Mouse (Mus musculus) bone marrow macrophage, adult 2 months (primary cell): ENCODE results near the gene Nfkbid. TPM values are rescaled to one million over a fixed set of nuclear protein-coding genes. Genes with fewer than 3 reads are reported as not detected.

ENCODE experiments used
- H3K27ac ChIP-seq: 2 replicates; pipeline ENCODE4 v1.5.1; 2012; ENCODE audit warnings: low read depth, low read length; ENCODE audit not compliant: insufficient read depth
- H3K4me1 ChIP-seq: 2 replicates; pipeline ENCODE4 v1.6.1; 2012; ENCODE audit warnings: low read length; ENCODE audit not compliant: control insufficient read depth, insufficient read depth
- H3K4me3 ChIP-seq: 2 replicates; pipeline ENCODE4 v1.5.1; 2012; ENCODE audit warnings: mild to moderate bottlenecking, low read length, moderate library complexity; ENCODE audit not compliant: insufficient read depth
- CTCF ChIP-seq: IDR thresholded peaks from 2 replicates; pipeline ENCODE4 v1.5.1; 2012; ENCODE audit warnings: low read depth, mild to moderate bottlenecking, low read length, moderate library complexity
- POLR2A ChIP-seq: IDR thresholded peaks from 2 replicates; pipeline ENCODE4 v1.6.1; 2012; ENCODE audit warnings: mild to moderate bottlenecking, low read depth, low read length, borderline replicate concordance
- polyA plus RNA-seq: library from polyadenylated mRNA; stranded (reverse); fragments of >200 nt; gene quantifications from 2 replicates; pipeline ENCODE4 v1.2.4, GENCODE M21; 2012; ENCODE audit not compliant: missing spikeins, insufficient read depth, insufficient read length

Nfkbid gene
- polyA plus RNA-seq = 18.6 and 22.4 TPM in 2 replicates

- peak within 1 kb of the TSS; percentile 76 for H3K4me3 ChIP-seq
- H3K4me1 ChIP-seq = peaks cover 41% of the 10 kb centered on the region
- peak within 1 kb of the TSS; percentile 96 for H3K27ac ChIP-seq
- TF ChIP-seq POLR2A (peak; percentile 90; the same call in 1 of the 2 replicates), CTCF (no peak)
Observed at GRCm38 (mm10) chr7:30421175-30421889, at the start of gene Nfkbid. Nfkbid (plus strand) TSS chr7:30421732.

DNA sequence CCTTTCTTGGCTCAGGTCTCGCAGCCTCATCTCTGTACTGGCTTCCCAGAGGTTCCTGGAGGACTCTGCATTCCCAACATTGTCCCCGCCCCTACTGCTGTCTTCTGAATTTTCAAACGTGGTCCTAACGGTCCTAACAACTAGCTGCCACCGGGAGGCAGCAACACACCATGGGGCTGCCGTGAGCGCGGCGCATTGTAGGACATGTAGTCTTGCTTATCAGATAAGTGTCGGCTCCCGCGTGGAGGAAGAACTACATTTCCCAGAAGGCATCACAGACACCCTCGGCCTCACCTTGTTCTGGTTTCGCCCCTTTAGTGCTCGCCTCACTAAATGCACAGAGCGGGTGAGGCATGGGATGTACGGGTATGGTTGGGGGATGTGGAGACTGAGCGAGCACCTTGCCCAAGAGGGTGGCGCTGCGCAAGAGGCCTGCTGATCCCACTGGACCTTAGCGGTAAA, 48.0 kb upstream of the Nfkbid start:
- no peak overlapping the region for H3K27ac ChIP-seq
- peak; percentile 73 for TF ChIP-seq CTCF
- TF ChIP-seq POLR2A = no peak
- H3K4me3 ChIP-seq = peak overlapping the region; percentile 71
- H3K4me1 ChIP-seq = no peaks in the 10 kb centered on the region

- TF ChIP-seq CTCF (no peak), POLR2A (no peak)
- Histone ChIP-seq H3K4me3 (no peak overlapping the region), H3K27ac (no peak overlapping the region), H3K4me1 (no peaks in the 10 kb centered on the region)
Observed at GRCm38 (mm10) chr7:30380061-30380460, 41.5 kb upstream of the Nfkbid start.

GRCm38 (mm10) chr7:30384106-30384505, 37.4 kb upstream of the Nfkbid start:
- no peaks in the 10 kb centered on the region for H3K4me1 ChIP-seq
- H3K27ac ChIP-seq = no peak overlapping the region
- no peak for TF ChIP-seq CTCF
- TF ChIP-seq POLR2A = no peak
- H3K4me3 ChIP-seq = no peak overlapping the region

DNA sequence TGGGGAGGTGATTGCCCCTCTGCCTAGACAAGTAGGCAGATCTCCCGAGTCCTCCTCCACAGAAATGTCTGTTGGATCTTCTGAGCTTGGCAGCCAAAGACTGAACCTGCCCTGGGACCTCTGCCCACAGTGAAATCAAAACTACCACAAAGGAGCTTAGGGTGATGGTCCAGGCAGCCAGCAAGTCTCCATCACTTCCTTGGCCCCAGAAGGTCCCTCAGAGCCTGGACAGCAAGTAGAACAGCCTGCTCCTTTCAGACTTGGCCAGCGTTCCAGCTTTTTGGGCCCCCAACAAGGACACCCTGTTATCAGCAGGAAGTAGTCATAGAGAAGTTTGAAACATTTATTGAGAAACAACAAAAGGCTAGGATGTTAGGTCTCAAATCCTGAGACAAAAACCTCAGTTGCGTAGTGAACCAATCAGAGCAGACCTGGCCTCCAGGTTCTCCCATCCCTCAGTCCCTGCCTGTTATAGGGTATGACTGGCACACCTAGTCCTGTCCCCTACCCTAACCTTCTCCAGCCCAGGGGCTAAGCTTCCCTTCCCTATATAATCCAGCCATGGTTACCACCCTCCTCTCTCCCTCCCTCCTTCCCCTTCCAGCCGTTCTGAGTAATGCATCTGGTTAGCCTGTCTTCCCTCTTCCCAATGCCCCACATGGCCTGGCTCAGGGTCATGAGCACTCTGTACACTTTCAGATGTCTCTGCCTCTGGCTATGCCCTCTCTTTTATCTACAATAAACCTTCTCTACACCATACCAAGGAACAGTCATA, 28.6 kb upstream of the Nfkbid start:
- TF ChIP-seq CTCF (no peak), POLR2A (no peak)
- Histone ChIP-seq H3K4me1 (peaks cover 21% of the 10 kb centered on the region), H3K27ac (peak overlapping the region; percentile 99), H3K4me3 (peak overlapping the region; percentile 51)

DNA sequence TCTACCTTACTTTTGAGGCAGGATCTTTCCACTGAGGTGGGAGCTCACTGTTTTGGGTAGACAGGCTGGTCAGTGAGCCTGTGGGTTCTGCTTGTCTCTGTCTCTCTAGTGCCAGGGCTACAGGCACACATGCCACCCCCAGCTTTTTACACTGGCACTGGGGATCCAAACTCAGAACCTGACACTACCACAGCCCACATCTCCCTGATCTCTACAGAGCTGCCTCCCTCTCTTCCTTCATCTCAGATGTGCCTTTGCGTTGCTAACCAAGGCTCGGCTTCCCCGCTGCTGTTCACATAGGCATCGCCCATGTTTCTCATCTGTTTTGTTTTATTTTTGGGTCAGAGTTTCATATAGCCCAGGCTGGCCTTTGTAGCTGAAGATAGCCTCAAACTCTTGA, 27.9 kb upstream of the Nfkbid start:
- TF ChIP-seq CTCF = no peak
- no peak for TF ChIP-seq POLR2A
- peaks cover 21% of the 10 kb centered on the region for H3K4me1 ChIP-seq
- peak overlapping the region; percentile 99 for H3K27ac ChIP-seq
- peak overlapping the region; percentile 51 for H3K4me3 ChIP-seq

GRCm38 (mm10) chr7:30394379-30394778, 27.2 kb upstream of the Nfkbid start:
- Histone ChIP-seq H3K4me1 (peaks cover 21% of the 10 kb centered on the region), H3K4me3 (peak overlapping the region; percentile 51), H3K27ac (peak overlapping the region; percentile 99)
- TF ChIP-seq CTCF (no peak), POLR2A (no peak)

DNA sequence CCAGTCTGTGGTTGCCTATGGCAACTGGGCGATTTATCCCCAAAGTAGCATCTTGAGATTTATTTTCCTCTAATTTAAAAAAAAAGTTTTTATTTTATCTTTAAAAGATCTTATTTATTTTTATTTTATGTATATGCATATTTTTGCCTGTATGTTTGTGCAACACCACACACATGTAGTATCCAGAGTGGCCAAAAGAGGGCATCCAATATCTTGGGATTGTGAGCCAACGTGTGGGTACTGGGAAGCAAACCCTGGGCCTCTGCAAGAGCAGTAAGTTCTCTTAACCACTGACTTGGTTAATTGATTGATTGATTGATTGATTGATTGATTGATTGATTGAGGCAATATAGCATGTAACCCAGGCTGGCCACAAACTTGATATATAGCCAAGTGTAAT, 26.7 kb upstream of the Nfkbid start:
- TF ChIP-seq POLR2A (no peak), CTCF (no peak)
- peak overlapping the region; percentile 24; the same call in 1 of the 2 replicates for H3K4me3 ChIP-seq
- peak overlapping the region; percentile 87 for H3K27ac ChIP-seq

GRCm38 (mm10) chr7:30399671-30400070, 21.9 kb upstream of the Nfkbid start:
- 0 out of 2 replicates have a peak, but pooled peaks cover under 1% of the 10 kb centered on the region for H3K4me1 ChIP-seq
- H3K27ac ChIP-seq = no peak overlapping the region
- no peak overlapping the region for H3K4me3 ChIP-seq
- TF ChIP-seq CTCF = no peak

More for the DNA sequence above, 26.7 kb upstream of the Nfkbid start:
- H3K4me1 ChIP-seq = peaks cover 21% of the 10 kb centered on the region

- Histone ChIP-seq H3K27ac (no peak overlapping the region), H3K4me3 (no peak overlapping the region)
- TF ChIP-seq POLR2A (no peak), CTCF (no peak)
Observed at GRCm38 (mm10) chr7:30402343-30402742, 19.2 kb upstream of the Nfkbid start.

More at GRCm38 (mm10) chr7:30402343-30402742, 19.2 kb upstream of the Nfkbid start:
- H3K4me1 ChIP-seq = no peaks in the 10 kb centered on the region
